Mouse (Mus musculus): ENCODE results near the gene Prr12.

GRCm38 (mm10) chr7:45076501-45076900 is 23.8 kb upstream of the Prr12 start:
- TF ChIP-seq CTCF (IDR thresholded peaks at IDR 0.05; ENCODE audit: low read depth, low read length) (no peak), GATA1 (IDR thresholded peaks at IDR 0.05; ENCODE audit: borderline replicate concordance, low read length) (no peak), POLR2AphosphoS5 (IDR thresholded peaks at IDR 0.05; ENCODE audit: insufficient replicate concordance, low read depth, low read length) (no peak), TAL1 (conservative IDR thresholded peaks at IDR 0.05; ENCODE audit: low read depth, low read length) (no peak)
